Mouse (Mus musculus): ENCODE measurements at regions not wholly inside any gene's neighbourhood (a gene's known extent, or its start where the extent isn't known, plus 50 kb on each side); places are given as distances from the start of the nearest gene placed in this dataset.

DNA sequence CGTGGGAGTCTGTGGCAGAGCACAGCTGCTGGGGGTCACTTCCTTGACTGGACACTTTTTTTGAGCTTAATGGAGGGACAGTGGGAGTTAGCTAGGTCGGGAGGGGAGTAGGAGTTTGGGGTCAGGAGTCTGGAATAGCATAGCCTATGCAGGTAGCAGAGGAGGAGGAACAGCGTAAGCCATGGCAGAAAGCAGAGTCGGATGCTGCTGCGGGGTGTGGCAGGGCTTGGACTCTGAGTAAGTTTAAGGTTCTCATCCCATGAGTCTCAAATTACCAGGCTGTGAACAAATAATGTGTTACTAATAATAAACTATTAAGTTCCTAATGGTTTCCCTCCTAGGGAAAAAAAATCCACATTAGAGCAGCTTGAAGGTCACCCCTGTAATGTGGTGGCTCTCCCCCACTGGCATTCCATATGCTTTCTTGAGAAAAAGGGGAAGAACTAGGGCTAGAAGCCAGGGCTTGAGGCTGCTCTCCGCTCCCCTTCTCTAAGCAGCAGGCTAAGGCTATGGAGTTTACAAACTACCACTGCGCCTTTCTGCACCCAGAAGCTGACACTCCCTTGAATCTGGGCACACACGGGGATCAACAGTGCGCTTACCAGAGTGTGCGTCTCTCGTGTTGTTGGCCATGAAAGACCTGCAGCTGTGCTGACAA lies 213.4 kb upstream of the Pgrmc2 start:
- DNase-seq (ENCODE audit: low spot score): no peak

- no peak for DNase-seq (ENCODE audit: low spot score)
These were observed 212.3 kb upstream of the Pgrmc2 start for GRCm38 (mm10) chr3:41295150-41295549.

DNA sequence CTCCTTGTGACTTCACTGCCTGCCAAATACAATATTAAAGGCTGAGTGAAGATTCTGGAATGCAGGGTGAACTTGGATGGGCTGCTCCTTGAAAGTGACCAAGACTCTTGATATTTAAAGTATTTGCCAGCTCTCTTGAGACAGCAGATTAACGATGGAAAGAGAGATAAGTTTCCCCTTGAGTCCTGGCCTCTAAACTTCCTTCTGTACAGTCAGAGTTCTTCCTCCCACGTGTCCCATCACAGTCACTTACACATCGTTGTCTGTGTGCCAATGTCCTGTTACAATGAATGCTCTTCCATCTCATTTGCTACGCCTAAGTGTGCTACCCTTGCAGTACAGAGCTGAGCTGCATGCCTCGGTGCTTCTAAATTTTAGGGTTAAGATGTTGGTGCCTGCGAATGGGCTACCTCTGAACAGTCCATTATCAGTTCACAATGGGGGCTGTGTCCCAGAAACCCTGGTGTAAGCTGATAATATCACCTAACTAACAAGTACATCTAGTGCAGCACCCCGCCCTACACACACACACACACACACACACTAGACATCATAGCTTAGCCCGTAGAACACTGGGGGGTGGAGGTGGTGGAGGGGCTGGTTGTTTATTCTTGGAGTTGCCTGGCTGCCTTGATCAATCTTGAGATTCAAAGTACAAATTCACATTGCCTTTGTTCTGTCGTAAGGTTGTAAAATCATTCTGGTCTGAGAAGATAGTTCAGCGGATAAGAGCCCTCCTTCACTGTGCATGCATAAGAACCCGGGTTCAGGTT lies 207.9 kb upstream of the Pgrmc2 start:
- DNase-seq (ENCODE audit: low spot score): no peak

DNA sequence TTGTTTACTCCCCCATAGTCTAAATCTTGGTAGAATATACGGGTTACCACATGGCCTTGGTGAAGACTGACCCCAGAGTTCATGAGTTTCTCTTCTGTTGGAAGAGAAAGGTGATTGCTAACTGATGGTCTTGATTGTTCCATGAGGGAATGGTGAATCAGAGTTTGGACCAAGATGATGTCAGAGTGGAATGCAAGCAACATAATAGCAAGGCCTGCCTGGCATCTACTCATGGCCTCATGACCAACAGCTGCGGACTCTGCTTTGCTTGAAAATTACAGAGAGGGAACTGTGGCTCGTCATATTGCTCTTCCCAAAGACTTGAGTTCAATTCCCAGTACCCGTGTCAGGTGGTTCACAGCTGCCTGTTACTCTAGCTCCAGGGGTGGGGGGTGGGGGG lies 205.9 kb upstream of the Pgrmc2 start:
- DNase-seq (ENCODE audit: low spot score): no peak

- DNase-seq (ENCODE audit: low spot score): no peak
These were observed 205.2 kb upstream of the Pgrmc2 start for GRCm38 (mm10) chr3:41288066-41288465.

DNA sequence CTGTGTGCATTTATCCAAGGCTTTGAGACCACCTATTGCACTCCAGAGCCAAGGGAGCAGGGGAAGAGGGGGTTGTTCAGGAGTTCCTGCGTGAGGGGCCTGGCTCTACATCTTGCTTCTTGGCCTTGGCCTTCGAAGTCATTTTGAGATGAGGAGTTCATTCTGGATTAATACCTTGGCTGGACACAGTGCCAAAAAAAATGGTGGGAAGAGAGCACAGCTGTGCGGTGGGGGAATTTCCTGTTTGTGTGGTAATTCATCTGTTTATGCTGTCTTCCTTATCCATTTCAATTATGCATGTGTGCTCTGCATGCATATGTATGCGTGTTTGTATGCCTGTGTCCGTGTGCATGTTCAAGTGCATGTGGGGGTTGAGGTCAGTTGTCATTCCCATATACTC lies 202.5 kb upstream of the Pgrmc2 start:
- DNase-seq (ENCODE audit: low spot score): no peak

DNA sequence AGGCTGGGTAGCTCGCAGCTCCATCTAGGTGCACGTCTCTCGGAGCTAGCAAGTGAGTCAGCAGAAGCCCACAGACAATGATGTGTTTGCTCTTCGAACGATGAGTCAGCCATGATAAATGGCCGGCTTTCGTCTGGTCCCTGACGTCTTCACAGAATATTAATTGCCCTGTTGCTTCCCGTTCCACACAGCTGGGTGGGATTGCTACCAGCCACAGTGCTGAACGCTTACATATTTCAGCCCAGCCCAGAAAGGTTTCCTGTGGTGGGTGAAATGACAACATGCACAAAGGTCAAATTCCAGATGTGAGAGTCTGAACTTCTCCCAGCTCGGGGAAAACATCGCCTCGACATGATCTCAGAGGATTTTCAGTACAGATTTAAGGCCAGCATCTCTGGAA lies 202.1 kb upstream of the Pgrmc2 start:
- DNase-seq (ENCODE audit: low spot score): peak; percentile 20

DNA sequence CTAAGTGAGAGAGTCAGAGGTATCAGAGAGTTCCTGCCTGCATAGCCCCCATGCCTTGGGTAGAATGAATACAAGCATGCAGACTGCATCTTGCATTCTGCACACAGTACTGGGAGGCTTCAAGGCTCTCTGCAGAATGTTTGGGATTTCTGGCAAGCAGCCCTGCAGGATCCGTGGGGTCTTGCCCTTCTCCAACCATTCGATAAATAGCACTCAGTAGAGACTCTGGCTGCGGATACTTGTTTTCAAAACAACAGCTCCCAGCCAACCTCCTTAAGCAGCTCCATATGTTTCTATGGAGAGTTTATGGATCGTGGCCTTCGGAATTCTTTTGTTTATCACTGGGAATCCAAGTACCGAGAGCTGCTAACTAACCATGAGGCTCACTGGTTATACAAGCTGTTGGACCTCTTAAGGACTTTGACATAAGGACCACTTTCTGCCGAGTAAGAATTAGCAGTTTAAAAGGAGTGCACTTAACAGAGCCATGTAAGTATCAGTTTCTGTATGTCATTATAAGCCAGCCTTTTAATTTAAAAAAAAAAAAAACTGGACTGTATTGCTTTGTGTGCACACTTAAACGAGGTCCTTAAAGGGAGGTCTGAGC lies 199.7 kb upstream of the Pgrmc2 start:
- peak; percentile 24 for DNase-seq (ENCODE audit: low spot score)

DNA sequence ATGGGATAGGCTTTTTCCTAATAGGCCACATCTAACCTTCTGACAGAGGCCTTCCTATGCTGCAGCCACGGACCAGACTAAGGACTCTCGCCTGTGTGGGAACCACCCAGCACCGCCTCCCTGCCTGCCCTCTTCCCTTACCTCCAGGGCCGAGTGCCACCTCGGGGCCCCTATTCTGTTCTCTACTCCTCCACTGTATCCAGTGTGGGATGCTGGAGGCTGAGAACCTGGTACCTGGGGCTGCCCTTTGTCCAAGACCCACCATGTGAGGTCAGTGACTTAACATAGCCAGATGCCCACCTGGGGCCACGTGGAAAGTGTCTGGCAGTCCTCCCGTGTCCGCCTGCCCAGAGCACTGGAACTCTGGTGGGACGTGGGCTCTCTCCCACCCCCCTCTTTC lies 193.2 kb upstream of the Pgrmc2 start:
- no peak for DNase-seq (ENCODE audit: low spot score)

- DNase-seq (ENCODE audit: low spot score): no peak
These were observed 185.7 kb upstream of the Pgrmc2 start for GRCm38 (mm10) chr3:41268516-41268915.

GRCm38 (mm10) chr3:41266216-41266615 lies 183.4 kb upstream of the Pgrmc2 start:
- DNase-seq (ENCODE audit: low spot score): no peak

DNA sequence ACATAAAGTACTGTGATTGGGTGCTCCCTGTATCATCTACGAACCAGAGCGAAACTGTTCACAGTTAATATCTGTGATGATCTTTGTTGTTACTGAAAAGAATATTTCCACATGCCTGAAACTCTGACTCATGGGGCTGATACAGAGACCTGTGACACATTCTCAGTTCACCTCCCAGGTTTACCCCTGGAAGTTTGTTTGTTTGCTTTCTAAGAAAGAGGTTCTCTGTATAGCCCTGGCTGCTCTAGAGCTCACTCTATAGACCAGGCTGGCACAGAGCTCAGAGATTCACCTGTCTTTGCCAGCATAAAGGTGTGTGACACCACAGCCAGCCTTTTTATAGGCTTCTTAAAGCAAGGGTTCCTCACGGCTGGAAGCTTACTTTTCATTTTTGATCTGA lies 182.6 kb upstream of the Pgrmc2 start:
- no peak for DNase-seq (ENCODE audit: low spot score)

GRCm38 (mm10) chr3:41258291-41258690 lies 175.4 kb upstream of the Pgrmc2 start:
- no peak for DNase-seq (ENCODE audit: low spot score)

DNA sequence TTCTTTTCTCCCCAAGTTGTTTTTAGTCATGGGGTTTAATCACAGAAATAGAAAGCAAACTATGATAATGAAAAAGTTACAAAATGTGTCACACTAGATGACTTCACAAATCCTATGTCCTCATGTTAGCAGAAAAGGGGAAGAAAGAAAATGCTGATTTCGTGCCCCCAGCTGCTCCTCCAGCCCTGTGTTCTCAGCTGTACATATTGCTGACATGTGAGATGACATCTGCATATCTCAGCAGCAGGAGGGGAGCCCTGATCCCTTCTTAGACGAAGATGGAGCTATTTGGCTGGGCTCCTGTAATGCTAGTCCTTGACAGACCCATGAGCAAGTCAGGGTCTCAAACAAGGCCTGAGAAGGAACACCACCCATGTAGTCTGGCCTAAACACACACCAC lies 162.1 kb upstream of the Pgrmc2 start:
- DNase-seq (ENCODE audit: low spot score): no peak

- no peak for DNase-seq (ENCODE audit: low spot score)
These were observed 159.2 kb upstream of the Pgrmc2 start for GRCm38 (mm10) chr3:41241856-41242552.

DNA sequence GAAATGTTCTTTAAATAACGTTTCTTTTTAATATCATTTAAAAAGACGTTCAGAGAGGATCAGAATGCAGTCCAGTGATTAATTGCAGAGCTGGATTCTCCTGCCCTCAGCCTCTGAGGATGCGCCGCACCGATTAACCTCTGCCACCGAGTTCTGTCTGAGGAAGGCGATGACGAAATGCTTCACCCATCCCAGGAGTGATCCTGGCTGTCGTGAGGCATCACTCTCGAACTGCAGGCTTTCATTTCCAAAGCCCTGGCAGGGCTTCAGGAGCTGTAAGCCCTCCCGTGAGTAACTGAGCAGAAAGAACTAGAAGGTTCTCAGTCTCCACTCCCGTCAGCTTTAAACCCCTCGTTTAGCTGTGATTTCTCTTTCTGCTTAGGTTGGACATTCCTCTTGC lies 157.0 kb upstream of the Pgrmc2 start:
- no peak for DNase-seq (ENCODE audit: low spot score)

DNA sequence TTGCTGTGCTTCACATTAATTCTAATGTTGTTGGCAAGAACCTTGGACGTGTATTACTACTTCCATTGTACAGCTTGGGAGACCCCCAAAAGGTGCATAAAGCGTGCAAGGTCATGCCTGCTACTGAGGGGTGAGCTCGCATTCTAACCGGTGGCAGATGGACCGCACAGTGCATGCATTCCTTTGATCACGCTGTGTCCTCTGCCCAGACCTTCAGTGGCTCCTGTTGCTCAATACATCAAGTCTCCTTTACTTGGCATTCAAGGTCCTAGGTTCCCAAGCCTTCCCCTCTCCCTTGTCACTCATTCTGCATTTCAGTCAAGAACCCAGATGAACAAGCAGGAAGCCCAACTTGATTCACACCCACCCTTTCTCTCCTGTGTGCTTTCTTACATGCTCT lies 156.4 kb upstream of the Pgrmc2 start:
- DNase-seq (ENCODE audit: low spot score): no peak

- no peak for DNase-seq (ENCODE audit: low spot score)
These were observed 155.2 kb upstream of the Pgrmc2 start for GRCm38 (mm10) chr3:41238046-41238445.

GRCm38 (mm10) chr3:41235610-41236009 lies 152.8 kb upstream of the Pgrmc2 start:
- no peak for DNase-seq (ENCODE audit: low spot score)

DNA sequence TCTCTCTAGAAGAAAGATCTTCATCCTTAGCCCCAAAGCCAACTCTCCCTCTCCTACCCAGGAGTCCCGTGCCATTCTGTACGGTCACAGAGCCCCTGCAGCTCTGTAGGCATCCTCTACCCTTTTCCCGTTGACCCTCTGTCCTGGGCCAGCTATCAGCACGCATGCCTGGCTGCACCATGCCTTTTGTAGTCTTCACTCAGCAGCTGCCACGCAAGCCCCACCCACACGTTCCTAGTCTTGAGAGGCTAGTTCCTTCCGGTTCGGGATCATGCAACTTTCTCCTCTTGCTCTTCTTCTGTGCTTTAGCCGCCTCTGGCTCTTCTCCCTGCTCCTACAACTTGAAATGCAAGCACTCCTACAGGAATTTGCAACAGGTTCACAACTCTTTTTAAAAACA lies 152.1 kb upstream of the Pgrmc2 start:
- no peak for DNase-seq (ENCODE audit: low spot score)

DNA sequence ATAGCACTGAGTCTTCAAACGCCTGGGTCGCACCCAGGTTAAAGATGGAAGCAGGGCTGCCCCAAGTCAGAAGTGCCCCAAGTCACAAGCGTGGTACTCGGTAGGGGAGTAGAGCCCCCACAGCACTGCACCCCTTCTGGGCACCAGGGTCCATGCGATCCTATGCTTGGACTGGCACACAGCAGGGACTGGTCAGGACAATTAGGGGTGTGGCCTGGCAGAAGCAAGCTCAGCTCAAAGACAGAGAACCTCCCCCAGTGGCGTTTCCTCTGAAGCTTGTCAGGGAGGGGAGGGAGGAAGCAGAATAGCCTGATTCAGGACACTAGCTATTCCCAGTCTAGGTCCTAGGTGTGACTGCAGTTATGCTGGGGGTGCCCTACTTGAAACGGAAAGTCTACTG lies 151.3 kb upstream of the Pgrmc2 start:
- DNase-seq (ENCODE audit: low spot score): no peak

DNA sequence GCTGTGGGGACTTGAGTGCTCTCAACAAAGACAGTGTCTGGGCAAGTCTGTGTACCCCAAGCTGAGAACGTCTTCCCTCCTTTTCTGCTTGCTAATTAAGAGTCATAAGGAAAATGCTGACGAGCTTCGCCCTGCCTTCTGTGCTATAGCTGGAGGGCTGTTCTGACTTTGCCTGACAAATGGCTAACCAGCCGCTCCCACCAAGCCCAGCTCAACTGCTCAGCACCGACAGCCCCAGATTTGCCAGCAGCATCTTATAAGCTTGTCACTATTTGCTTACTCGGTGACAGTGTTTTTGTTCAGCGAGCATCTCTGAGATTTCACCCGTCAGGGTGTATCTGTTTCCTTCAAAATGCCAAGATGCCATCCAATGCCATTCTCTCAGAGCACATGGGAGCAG lies 150.6 kb upstream of the Pgrmc2 start:
- DNase-seq (ENCODE audit: low spot score): no peak

GRCm38 (mm10) chr3:41230961-41231377 lies 148.1 kb upstream of the Pgrmc2 start:
- no peak for DNase-seq (ENCODE audit: low spot score)
